Mouse (Mus musculus) lung, embryonic 16.5 days (tissue): Measurements from ENCODE around the gene Fam208b. TPM values are rescaled to one million over a fixed set of nuclear protein-coding genes. Genes with fewer than 3 reads are reported as not detected.

Experiments used
- ATAC-seq: fragments of 200-750 bp; cut with Nextera tagmentation; 2 replicates; pipeline ENCODE4 v1.8.0; 2017; ENCODE audit warnings: low read depth, mild to moderate bottlenecking, moderate library complexity
- H3K27ac ChIP-seq: fragments of 300-500 bp; sonication (generic); 2 replicates; pipeline ENCODE4 v1.5.1; 2014; ENCODE audit warnings: mild to moderate bottlenecking, control low read depth, low read length
- H3K27me3 ChIP-seq: fragments of 300-500 bp; sonication (generic); 2 replicates; pipeline ENCODE4 v1.6.1; 2014; ENCODE audit warnings: low read depth, low read length, mixed read lengths; ENCODE audit not compliant: control insufficient read depth, insufficient read depth
- H3K36me3 ChIP-seq: fragments of 300-500 bp; sonication (generic); 2 replicates; pipeline ENCODE4 v1.6.1; 2014; ENCODE audit warnings: low read length; ENCODE audit not compliant: control insufficient read depth, insufficient read depth
- H3K4me1 ChIP-seq: fragments of 300-500 bp; sonication (generic); replicated peaks from 2 replicates; pipeline ENCODE4 v1.6.1; 2014; ENCODE audit warnings: low read length, mixed read lengths; ENCODE audit not compliant: control insufficient read depth, insufficient read depth
- H3K4me2 ChIP-seq: fragments of 300-500 bp; sonication (generic); 2 replicates; pipeline ENCODE4 v1.6.1; 2014; ENCODE audit warnings: low read depth, low read length, control low read depth
- H3K4me3 ChIP-seq: fragments of 300-500 bp; sonication (generic); 2 replicates; pipeline ENCODE4 v1.5.1; 2014; ENCODE audit warnings: mild to moderate bottlenecking, low read length, control low read depth
- H3K9ac ChIP-seq: fragments of 300-500 bp; sonication (generic); 2 replicates; pipeline ENCODE4 v1.6.1; 2014; ENCODE audit warnings: low read length, control low read depth
- H3K9me3 ChIP-seq: fragments of 300-500 bp; sonication (generic); 2 replicates; pipeline ENCODE4 v1.6.1; 2016; ENCODE audit warnings: low read length; ENCODE audit not compliant: control insufficient read depth
- whole genome bisulfite sequencing: fragments of 180-500 bp; shearing (Covaris S2); extraction: QIAGEN DNeasy Blood & Tissue Kit; methylation state at CpG from one replicate; pipeline ENCODE4 v1.1.7; 2014; 5-methylcytosine and 5-hydroxymethylcytosine counted together
- polyA plus RNA-seq: library from polyadenylated mRNA; unstranded; fragments of >200 nt; fragmentation: Nextera tagmentation; extraction: Ambion mirVana; gene quantifications from 2 replicates; pipeline ENCODE4 v1.2.1, GENCODE M21; 2015

Gene Fam208b
- polyA plus RNA-seq, 1 experiment from 2014 or later = 10.1 TPM

GRCm38 (mm10) chr13:3636797-3637196, 25.9 kb upstream of the Fam208b start:
- Histone ChIP-seq H3K4me3 (no peak overlapping the region; the same call in 1 of the 2 replicates), H3K36me3 (no peaks in the 10 kb centered on the region), H3K9ac (no peak overlapping the region), H3K27ac (peak overlapping the region; percentile 14), H3K4me2 (peak overlapping the region; percentile 25), H3K9me3 (no peaks in the 10 kb centered on the region), H3K27me3 (no peaks in the 10 kb centered on the region), H3K4me1 (peaks cover 3% of the 10 kb centered on the region; the same call in 1 of the 2 replicates)
- 34% methylated on average over 11 of the region's 11 CpGs for WGBS
- peak; percentile 56 for ATAC-seq

GRCm38 (mm10) chr13:3635076-3635475, 24.2 kb upstream of the Fam208b start:
- no peak overlapping the region for H3K27ac ChIP-seq
- 83% methylated on average over 3 of the region's 3 CpGs for WGBS
- no peak overlapping the region for H3K9ac ChIP-seq

GRCm38 (mm10) chr13:3633895-3634811, 23.2 kb upstream of the Fam208b start, which contains the start of gene Asb13:
TSS of gene Asb13 (plus strand) at chr13:3634032.
- WGBS = under 1% methylated on average over 47 of the region's 47 CpGs
- Histone ChIP-seq H3K27ac (no peak within 1 kb of the TSS), H3K4me1 (peaks cover 3% of the 10 kb centered on the region; the same call in 1 of the 2 replicates), H3K27me3 (no peaks in the 10 kb centered on the region), H3K36me3 (no peaks in the 10 kb centered on the region), H3K9ac (peak within 1 kb of the TSS; percentile 86), H3K4me3 (peak within 1 kb of the TSS; percentile 76), H3K9me3 (no peaks in the 10 kb centered on the region), H3K4me2 (peak within 1 kb of the TSS; percentile 82)
- peak; percentile 94 for ATAC-seq

More at GRCm38 (mm10) chr13:3635076-3635475, 24.2 kb upstream of the Fam208b start:
- Histone ChIP-seq H3K4me3 (no peak overlapping the region), H3K4me2 (no peak overlapping the region), H3K4me1 (peaks cover 3% of the 10 kb centered on the region; the same call in 1 of the 2 replicates), H3K9me3 (no peaks in the 10 kb centered on the region), H3K27me3 (no peaks in the 10 kb centered on the region), H3K36me3 (no peaks in the 10 kb centered on the region)
- ATAC-seq = no peak

- Histone ChIP-seq H3K36me3 (no peaks in the 10 kb centered on the region), H3K27me3 (no peaks in the 10 kb centered on the region), H3K27ac (no peak overlapping the region), H3K4me3 (no peak overlapping the region), H3K4me2 (no peak overlapping the region), H3K4me1 (peaks cover 3% of the 10 kb centered on the region; the same call in 1 of the 2 replicates), H3K9ac (no peak overlapping the region), H3K9me3 (no peaks in the 10 kb centered on the region)
- WGBS = 36% methylated on average over 6 of the region's 6 CpGs
- ATAC-seq = no peak
Observed at GRCm38 (mm10) chr13:3633131-3633530, 22.2 kb upstream of the Fam208b start.

GRCm38 (mm10) chr13:3632551-3632950, 21.6 kb upstream of the Fam208b start:
- Histone ChIP-seq H3K27me3 (no peaks in the 10 kb centered on the region), H3K4me2 (no peak overlapping the region), H3K4me3 (no peak overlapping the region), H3K4me1 (peaks cover 3% of the 10 kb centered on the region; the same call in 1 of the 2 replicates), H3K36me3 (no peaks in the 10 kb centered on the region), H3K9ac (no peak overlapping the region), H3K9me3 (no peaks in the 10 kb centered on the region), H3K27ac (no peak overlapping the region)
- WGBS = 75% methylated on average over 9 of the region's 9 CpGs
- ATAC-seq = no peak

GRCm38 (mm10) chr13:3628102-3628501, 17.2 kb upstream of the Fam208b start:
- ATAC-seq = no peak
- Histone ChIP-seq H3K9ac (no peak overlapping the region), H3K4me1 (no peaks in the 10 kb centered on the region), H3K4me3 (no peak overlapping the region), H3K9me3 (no peaks in the 10 kb centered on the region), H3K36me3 (no peaks in the 10 kb centered on the region), H3K4me2 (no peak overlapping the region), H3K27ac (no peak overlapping the region), H3K27me3 (no peaks in the 10 kb centered on the region)
- 8% methylated on average over 3 of the region's 3 CpGs for WGBS

GRCm38 (mm10) chr13:3627139-3627538, 16.2 kb upstream of the Fam208b start:
- Histone ChIP-seq H3K4me1 (no peaks in the 10 kb centered on the region), H3K27me3 (no peaks in the 10 kb centered on the region), H3K27ac (no peak overlapping the region), H3K36me3 (no peaks in the 10 kb centered on the region), H3K9ac (no peak overlapping the region), H3K9me3 (no peaks in the 10 kb centered on the region), H3K4me2 (no peak overlapping the region), H3K4me3 (no peak overlapping the region)
- 59% methylated on average over 3 of the region's 3 CpGs for WGBS
- no peak for ATAC-seq

- Histone ChIP-seq H3K27ac (peak overlapping the region; percentile 81), H3K9ac (peak overlapping the region; percentile 60), H3K4me2 (peak overlapping the region; percentile 66), H3K27me3 (no peaks in the 10 kb centered on the region), H3K9me3 (peaks cover 8% of the 10 kb centered on the region), H3K4me1 (no peaks in the 10 kb centered on the region), H3K36me3 (no peaks in the 10 kb centered on the region), H3K4me3 (peak overlapping the region; percentile 59)
- ATAC-seq = peak; percentile 52
- WGBS = under 1% methylated on average over 32 of the region's 50 CpGs
Observed at GRCm38 (mm10) chr13:3610118-3610794, 652 bp downstream of the Fam208b start.

- Histone ChIP-seq H3K4me2 (peak overlapping the region; percentile 66), H3K4me3 (peak overlapping the region; percentile 59), H3K9ac (peak overlapping the region; percentile 60), H3K27ac (no peak overlapping the region), H3K4me1 (no peaks in the 10 kb centered on the region), H3K9me3 (peaks cover 8% of the 10 kb centered on the region), H3K36me3 (no peaks in the 10 kb centered on the region), H3K27me3 (no peaks in the 10 kb centered on the region)
- WGBS = 13% methylated on average over 8 of the region's 8 CpGs
- no peak for ATAC-seq
Observed at GRCm38 (mm10) chr13:3609780-3610117, 1.2 kb downstream of the Fam208b start.
